Mouse (Mus musculus): Measurements from ENCODE around the gene Tmem91.

DNA sequence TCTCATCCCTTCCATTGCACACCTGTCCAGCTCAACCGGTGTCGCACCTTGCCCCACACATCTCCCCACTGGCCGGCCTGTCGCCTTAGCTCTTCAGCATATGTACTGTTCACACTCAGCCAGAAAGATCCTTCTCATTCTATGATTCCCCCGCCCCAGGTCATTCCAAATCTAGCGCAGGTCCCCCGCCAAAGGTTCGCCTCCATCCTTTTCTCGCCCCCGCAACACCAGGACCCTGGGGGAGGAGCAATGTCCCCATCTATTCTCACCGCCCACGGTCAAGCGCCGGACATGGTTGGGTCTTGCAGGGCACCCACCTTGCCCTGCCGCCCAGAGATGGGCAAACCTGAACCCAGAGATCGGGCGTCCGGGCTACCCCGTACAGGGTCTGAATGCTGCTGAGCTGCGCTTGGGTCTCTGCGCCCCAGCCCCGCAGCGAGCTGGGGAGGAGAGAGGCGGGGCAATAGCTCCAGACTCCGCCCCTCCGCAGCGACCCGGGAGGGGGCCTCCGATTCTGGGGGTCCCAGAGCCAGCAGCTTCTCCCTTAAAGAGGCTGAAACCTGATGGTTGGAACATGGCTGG is at the start of gene Tmem91:
- TF ChIP-seq POLR2A (IDR thresholded peaks at IDR 0.05; ENCODE audit: borderline replicate concordance, insufficient read depth, low read length) (no peak), CTCF (IDR thresholded peaks at IDR 0.05; ENCODE audit: borderline replicate concordance, insufficient read depth, low read depth, low read length) (no peak)
